Mouse (Mus musculus) ES-Bruce4 (cell line): ENCODE data around the gene Myt1l.

Experiments
- CTCF ChIP-seq: IDR thresholded peaks from one replicate; pipeline ENCODE4 v1.8.1; 2011; ENCODE audit warnings: low read depth, low read length
- EP300 ChIP-seq: IDR thresholded peaks from 2 replicates; pipeline ENCODE4 v1.6.1; 2011; ENCODE audit warnings: low read depth, low read length; ENCODE audit not compliant: insufficient read depth
- POLR2A ChIP-seq: IDR thresholded peaks from one replicate; pipeline ENCODE4 v1.8.1; 2011; ENCODE audit warnings: low read length; ENCODE audit not compliant: insufficient read depth

- TF ChIP-seq CTCF (no peak), POLR2A (no peak), EP300 (no peak)
These were observed 430.5 kb downstream of the Myt1l start for GRCm38 (mm10) chr12:29958637-29959036.
